Mouse (Mus musculus) liver, embryonic 12.5 days (tissue): Measurements from ENCODE around the gene Chac1. TPM values are rescaled to one million over a fixed set of nuclear protein-coding genes. Genes with fewer than 3 reads are reported as not detected.

ENCODE experiments used
- ATAC-seq: fragments of 200-750 bp; cut with Nextera tagmentation; 2 replicates; pipeline ENCODE4 v1.8.0; 2017; ENCODE audit warnings: moderate number of reproducible peaks, mild to moderate bottlenecking, moderate library complexity
- H3K27ac ChIP-seq: fragments of 300-500 bp; sonication (generic); 2 replicates; pipeline ENCODE4 v1.5.1; 2016; ENCODE audit warnings: mild to moderate bottlenecking
- H3K27me3 ChIP-seq: fragments of 300-500 bp; sonication (generic); replicated peaks from 2 replicates; pipeline ENCODE4 v1.6.1; 2016; ENCODE audit warnings: mild to moderate bottlenecking, moderate library complexity
- H3K36me3 ChIP-seq: fragments of 300-500 bp; sonication (generic); 2 replicates; pipeline ENCODE4 v1.6.1; 2016; ENCODE audit warnings: mild to moderate bottlenecking, moderate library complexity
- H3K4me1 ChIP-seq: fragments of 300-500 bp; sonication (generic); 2 replicates; pipeline ENCODE4 v1.6.1; 2016
- H3K4me2 ChIP-seq: fragments of 300-500 bp; sonication (generic); 2 replicates; pipeline ENCODE4 v1.6.1; 2016; ENCODE audit warnings: mild to moderate bottlenecking, moderate library complexity
- H3K4me3 ChIP-seq: fragments of 300-500 bp; sonication (generic); 2 replicates; pipeline ENCODE4 v1.5.1; 2016; ENCODE audit warnings: mild to moderate bottlenecking, moderate library complexity
- H3K9ac ChIP-seq: fragments of 300-500 bp; sonication (generic); 2 replicates; pipeline ENCODE4 v1.6.1; 2016; ENCODE audit warnings: mild to moderate bottlenecking, moderate library complexity
- H3K9me3 ChIP-seq: fragments of 300-500 bp; sonication (generic); replicated peaks from 2 replicates; pipeline ENCODE4 v1.6.1; 2016; ENCODE audit warnings: mild to moderate bottlenecking, moderate library complexity
- WGBS: fragments of 180-500 bp; shearing (Covaris S2); methylation state at CpG from one replicate; pipeline ENCODE4 v1.1.7; 2016; ENCODE audit not compliant: insufficient replicate concordance; 5-methylcytosine and 5-hydroxymethylcytosine counted together
- polyA plus RNA-seq: library from polyadenylated mRNA; unstranded; fragments of >200 nt; fragmentation: Nextera tagmentation; extraction: Ambion mirVana; gene quantifications from 2 replicates; pipeline ENCODE4 v1.2.1, GENCODE M21; 2016

Chac1 gene
- polyA plus RNA-seq, 1 experiment from 2014 or later, result 1.0 TPM

DNA sequence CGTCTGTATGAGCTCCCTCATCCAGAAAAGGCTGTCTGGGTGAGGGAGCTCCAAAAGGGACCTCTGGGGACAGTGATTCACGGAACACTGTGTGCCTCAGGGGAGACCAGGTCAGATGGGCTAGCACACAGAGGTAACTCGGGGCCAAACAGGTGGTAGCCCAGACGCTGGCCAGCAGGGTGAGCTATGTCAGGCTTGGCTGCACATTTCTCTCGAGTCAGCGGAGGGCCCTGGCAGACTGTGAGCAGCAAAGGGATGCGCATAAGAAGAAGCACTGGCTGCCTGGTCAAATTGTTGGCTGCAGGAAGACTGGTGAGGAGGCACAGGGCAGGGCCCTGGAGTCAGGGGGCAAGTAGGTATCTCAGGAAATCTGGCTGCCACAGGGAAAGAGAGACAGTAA lies 4.6 kb downstream of the Chac1 start:
- H3K4me3 ChIP-seq, result no peak overlapping the region
- WGBS, result 43% methylated on average over 7 of the region's 7 CpGs
- no peaks in the 10 kb centered on the region; the same call in 1 of the 2 replicates for H3K36me3 ChIP-seq
- peaks cover 40% of the 10 kb centered on the region for H3K27me3 ChIP-seq
- H3K4me2 ChIP-seq, result no peak overlapping the region
- no peak overlapping the region for H3K9ac ChIP-seq
- H3K4me1 ChIP-seq, result peaks cover 36% of the 10 kb centered on the region
- no peak overlapping the region for H3K27ac ChIP-seq
- no peak for ATAC-seq
- H3K9me3 ChIP-seq, result no peaks in the 10 kb centered on the region

DNA sequence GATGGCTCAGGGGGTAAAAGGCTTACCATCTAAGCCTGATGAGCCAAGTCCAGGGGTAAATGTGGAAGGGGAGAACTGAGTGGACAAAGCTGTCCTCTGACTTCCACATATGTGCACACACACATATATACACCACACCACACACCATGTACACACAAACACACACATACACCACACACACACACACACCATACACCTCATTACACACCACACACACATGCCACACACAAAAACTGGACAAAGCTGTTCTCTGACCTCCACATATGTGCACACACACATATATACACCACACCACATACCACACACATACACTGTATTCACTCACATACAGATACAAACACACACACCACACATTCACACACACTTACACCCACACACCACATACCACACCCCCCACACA lies 5.3 kb downstream of the Chac1 start:
- no peak overlapping the region for H3K4me2 ChIP-seq
- H3K9ac ChIP-seq, result no peak overlapping the region
- no peaks in the 10 kb centered on the region; the same call in 1 of the 2 replicates for H3K36me3 ChIP-seq
- peaks cover 34% of the 10 kb centered on the region for H3K27me3 ChIP-seq
- H3K4me3 ChIP-seq, result no peak overlapping the region
- peaks cover 30% of the 10 kb centered on the region for H3K4me1 ChIP-seq
- H3K27ac ChIP-seq, result no peak overlapping the region
- no peaks in the 10 kb centered on the region for H3K9me3 ChIP-seq
- no peak for ATAC-seq

DNA sequence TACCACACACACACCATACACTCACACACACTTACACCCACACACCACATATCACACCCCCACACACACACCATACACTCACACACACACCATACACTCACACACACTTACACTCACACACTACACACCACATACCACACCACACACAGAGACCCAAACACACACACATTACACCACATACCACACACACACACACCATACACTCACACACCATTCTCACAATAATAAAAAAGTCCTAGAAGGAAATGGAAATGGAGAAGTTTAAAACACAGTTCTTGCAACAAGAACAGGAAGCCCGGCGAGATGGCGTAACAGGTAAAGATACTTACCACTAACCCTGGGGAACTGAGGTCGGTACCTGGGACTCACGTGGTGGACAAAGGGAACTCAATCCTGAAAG lies 5.8 kb downstream of the Chac1 start:
- Histone ChIP-seq H3K4me2 (no peak overlapping the region), H3K27ac (no peak overlapping the region), H3K9me3 (no peaks in the 10 kb centered on the region), H3K27me3 (peaks cover 29% of the 10 kb centered on the region), H3K4me1 (peaks cover 26% of the 10 kb centered on the region), H3K36me3 (peaks cover under 1% of the 10 kb centered on the region; the same call in 1 of the 2 replicates), H3K4me3 (no peak overlapping the region), H3K9ac (no peak overlapping the region)
- ATAC-seq, result no peak; the same call in 1 of the 2 replicates
- WGBS, result 58% methylated on average over 5 of the region's 5 CpGs

DNA sequence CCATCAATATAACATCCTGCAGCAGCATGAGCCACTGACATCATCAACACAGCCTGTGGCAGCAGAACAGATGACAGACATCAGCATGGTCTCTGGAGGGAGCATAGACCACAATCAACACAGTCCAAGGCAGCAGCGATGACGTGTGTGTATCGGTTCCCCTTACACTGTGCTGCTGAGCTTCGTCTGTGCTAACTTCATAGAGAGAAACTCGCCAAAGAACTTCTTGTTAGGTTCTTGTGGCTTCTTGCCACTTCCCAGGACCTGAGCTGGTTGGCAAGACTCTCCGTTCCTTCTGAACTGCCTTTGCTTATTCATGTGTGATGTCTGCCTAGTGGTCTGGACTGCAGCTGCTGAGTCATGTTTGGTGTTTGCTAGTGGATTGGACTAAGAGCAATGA lies 7.2 kb downstream of the Chac1 start:
- Histone ChIP-seq H3K4me3 (no peak overlapping the region), H3K4me1 (peaks cover 24% of the 10 kb centered on the region), H3K27ac (no peak overlapping the region), H3K27me3 (peaks cover 17% of the 10 kb centered on the region), H3K4me2 (no peak overlapping the region), H3K9ac (no peak overlapping the region), H3K36me3 (peaks cover 2% of the 10 kb centered on the region; the same call in 1 of the 2 replicates), H3K9me3 (no peaks in the 10 kb centered on the region)
- 40% methylated on average over 6 of the region's 6 CpGs for whole genome bisulfite sequencing
- no peak for ATAC-seq

DNA sequence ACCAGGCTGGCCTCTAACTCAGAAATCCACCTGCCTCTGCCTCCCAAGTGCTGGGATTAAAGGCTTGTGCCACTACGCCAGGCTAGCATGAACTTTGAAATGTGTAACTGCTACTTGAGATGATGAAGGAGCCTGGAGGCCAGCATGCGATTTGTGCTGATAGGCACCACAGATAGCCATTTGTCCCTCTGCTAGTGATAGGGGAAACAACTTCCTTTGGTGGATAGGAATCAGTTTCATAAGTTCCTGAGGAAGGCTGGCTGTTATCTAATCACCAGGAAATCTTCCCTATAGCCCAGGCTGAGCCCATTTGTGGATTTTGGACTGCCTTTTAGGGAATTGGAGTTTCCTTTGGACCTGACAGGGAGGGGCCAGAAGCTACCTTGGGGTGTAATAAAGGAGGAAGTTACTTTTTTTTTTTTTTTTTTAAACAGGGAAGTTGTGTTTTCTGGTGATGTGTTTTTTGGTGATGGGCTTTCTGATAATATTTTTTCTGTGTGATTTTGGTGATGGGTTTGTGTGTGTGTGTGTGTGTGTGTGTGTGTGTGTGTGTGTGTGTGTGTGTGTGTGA lies 8.8 kb downstream of the Chac1 start:
- H3K4me1 ChIP-seq, result peaks cover 24% of the 10 kb centered on the region
- H3K4me3 ChIP-seq, result no peak overlapping the region
- 0 out of 2 replicates have a peak, but pooled peaks cover 6% of the 10 kb centered on the region for H3K27me3 ChIP-seq
- H3K9me3 ChIP-seq, result no peaks in the 10 kb centered on the region
- 20% methylated on average over 2 of the region's 2 CpGs for WGBS
- H3K27ac ChIP-seq, result no peak overlapping the region
- H3K36me3 ChIP-seq, result 0 out of 2 replicates have a peak, but pooled peaks cover 2% of the 10 kb centered on the region
- ATAC-seq, result no peak
- no peak overlapping the region for H3K9ac ChIP-seq
- H3K4me2 ChIP-seq, result no peak overlapping the region

DNA sequence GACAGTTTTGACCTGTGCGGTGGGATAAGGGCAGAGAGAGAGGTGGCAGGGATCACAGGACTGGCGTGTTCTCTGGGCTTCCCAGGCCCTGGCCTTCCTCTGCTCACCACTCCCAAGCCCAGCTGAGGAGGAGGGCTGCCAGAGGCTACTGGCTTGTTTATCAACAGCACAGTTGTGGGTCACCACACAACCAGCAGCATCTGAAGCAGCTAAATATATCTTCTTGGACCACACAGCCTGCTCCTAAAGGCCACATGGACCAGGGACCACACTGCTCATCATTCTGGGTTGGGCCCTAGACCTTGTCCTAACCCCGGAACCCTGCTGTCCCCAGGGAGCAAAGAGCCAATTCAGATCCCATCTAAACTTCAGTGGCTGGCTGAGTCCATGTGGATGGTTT lies 13.9 kb downstream of the Chac1 start:
- Histone ChIP-seq H3K4me3 (no peak overlapping the region), H3K27ac (no peak overlapping the region), H3K4me2 (no peak overlapping the region), H3K4me1 (peaks cover under 1% of the 10 kb centered on the region), H3K36me3 (peaks cover 18% of the 10 kb centered on the region), H3K9me3 (no peaks in the 10 kb centered on the region), H3K27me3 (0 out of 2 replicates have a peak, but pooled peaks cover 3% of the 10 kb centered on the region), H3K9ac (no peak overlapping the region)
- ATAC-seq, result no peak
- WGBS, result 77% methylated on average over 3 of the region's 3 CpGs

DNA sequence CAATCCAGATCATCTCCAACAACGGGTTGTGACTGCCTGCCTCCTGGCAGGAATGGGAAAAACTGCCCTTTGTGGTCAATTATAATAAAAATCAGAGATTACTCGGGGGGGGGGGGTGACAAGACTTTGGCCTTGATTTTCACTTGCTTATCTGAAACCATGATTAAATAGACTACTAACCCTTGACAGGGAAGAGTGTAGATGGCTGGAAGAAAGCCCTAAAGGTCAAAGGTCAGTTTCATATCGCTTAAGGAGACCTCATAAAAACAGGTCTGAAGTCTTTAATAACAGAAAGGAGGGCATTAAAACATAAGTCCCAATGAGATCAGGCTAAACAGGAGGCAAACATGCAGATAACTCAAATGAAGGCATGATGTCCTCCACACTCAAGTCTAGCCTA lies 16.3 kb downstream of the Chac1 start:
- Histone ChIP-seq H3K4me3 (no peak overlapping the region), H3K9ac (no peak overlapping the region), H3K9me3 (no peaks in the 10 kb centered on the region), H3K4me2 (no peak overlapping the region), H3K27me3 (0 out of 2 replicates have a peak, but pooled peaks cover 3% of the 10 kb centered on the region), H3K4me1 (no peaks in the 10 kb centered on the region), H3K36me3 (peaks cover 40% of the 10 kb centered on the region), H3K27ac (no peak overlapping the region)
- no peak for ATAC-seq
- 67% methylated on average over 3 of the region's 3 CpGs for WGBS

DNA sequence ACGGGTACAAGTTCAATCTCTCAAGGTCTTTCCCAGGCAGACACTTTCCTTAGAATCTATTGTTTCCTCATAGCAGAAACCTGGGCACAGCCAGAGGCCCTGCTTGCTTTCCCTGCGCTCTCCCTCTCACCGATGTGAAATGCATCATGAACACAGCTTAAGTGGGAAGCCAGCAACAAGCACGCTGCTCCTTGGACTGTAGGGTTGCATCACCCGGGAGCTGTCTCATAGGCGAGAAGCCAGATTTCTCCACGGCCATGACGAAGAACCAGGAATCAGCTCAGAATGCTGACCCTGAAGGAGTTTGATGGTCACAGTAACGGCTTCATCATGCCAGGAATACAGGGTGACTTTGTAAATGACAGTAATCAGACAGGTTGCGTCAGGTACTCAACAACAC lies 19.1 kb downstream of the Chac1 start:
- Histone ChIP-seq H3K4me3 (no peak overlapping the region), H3K27me3 (no peaks in the 10 kb centered on the region), H3K4me1 (no peaks in the 10 kb centered on the region), H3K4me2 (no peak overlapping the region), H3K9ac (no peak overlapping the region), H3K36me3 (peaks cover 67% of the 10 kb centered on the region), H3K9me3 (no peaks in the 10 kb centered on the region), H3K27ac (no peak overlapping the region)
- 86% methylated on average over 10 of the region's 10 CpGs for WGBS
- ATAC-seq, result no peak

DNA sequence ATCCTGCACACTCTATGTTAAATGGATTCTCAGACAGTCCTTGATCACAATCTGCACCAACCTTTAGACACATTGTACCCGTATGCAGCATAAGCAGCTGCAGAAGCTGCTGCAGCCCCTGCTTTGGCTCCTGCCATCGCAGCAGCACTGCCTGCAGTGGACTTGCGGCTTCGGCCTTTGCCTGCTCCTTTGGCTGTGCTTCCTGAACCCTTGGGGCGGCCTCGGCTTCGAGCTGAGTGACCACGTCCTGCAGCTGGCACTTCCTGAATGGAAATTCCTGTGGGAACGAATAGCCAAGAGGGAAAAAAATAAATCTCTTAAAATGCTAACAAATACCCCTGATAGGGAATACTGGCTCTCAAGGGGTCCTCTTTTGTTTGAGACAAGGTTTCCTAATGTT lies 26.3 kb downstream of the Chac1 start:
- no peaks in the 10 kb centered on the region for H3K27me3 ChIP-seq
- H3K4me3 ChIP-seq, result no peak overlapping the region
- H3K36me3 ChIP-seq, result peaks cover 98% of the 10 kb centered on the region
- no peak for ATAC-seq
- no peaks in the 10 kb centered on the region for H3K9me3 ChIP-seq
- H3K27ac ChIP-seq, result no peak overlapping the region
- H3K4me2 ChIP-seq, result no peak overlapping the region
- 72% methylated on average over 9 of the region's 9 CpGs for WGBS
- no peaks in the 10 kb centered on the region for H3K4me1 ChIP-seq
- no peak overlapping the region for H3K9ac ChIP-seq

DNA sequence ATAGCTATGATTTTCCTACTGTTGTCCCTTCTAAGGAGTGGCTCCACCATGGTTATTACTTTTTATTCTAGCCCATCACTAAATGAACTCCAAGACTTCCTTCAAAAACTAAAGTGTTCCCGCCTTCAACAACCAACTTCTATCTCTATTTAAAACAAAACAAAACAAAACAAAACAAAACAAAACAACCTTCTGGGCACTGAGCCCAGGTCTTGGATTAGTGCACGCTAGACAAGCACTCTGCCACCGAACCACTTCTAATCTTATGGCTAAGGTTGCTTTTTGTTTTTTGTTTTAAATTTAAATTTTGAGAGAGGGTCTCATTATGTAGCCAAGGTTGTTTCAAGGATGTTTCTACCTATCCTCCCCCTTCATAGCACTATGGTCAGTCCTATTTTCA lies 26.8 kb downstream of the Chac1 start:
- peaks cover 98% of the 10 kb centered on the region for H3K36me3 ChIP-seq
- no peak overlapping the region for H3K9ac ChIP-seq
- H3K9me3 ChIP-seq, result no peaks in the 10 kb centered on the region
- H3K4me3 ChIP-seq, result no peak overlapping the region
- no peak overlapping the region for H3K27ac ChIP-seq
- ATAC-seq, result no peak
- H3K4me1 ChIP-seq, result no peaks in the 10 kb centered on the region
- H3K27me3 ChIP-seq, result no peaks in the 10 kb centered on the region
- H3K4me2 ChIP-seq, result no peak overlapping the region
- 85% methylated on average over 3 of the region's 3 CpGs for WGBS

DNA sequence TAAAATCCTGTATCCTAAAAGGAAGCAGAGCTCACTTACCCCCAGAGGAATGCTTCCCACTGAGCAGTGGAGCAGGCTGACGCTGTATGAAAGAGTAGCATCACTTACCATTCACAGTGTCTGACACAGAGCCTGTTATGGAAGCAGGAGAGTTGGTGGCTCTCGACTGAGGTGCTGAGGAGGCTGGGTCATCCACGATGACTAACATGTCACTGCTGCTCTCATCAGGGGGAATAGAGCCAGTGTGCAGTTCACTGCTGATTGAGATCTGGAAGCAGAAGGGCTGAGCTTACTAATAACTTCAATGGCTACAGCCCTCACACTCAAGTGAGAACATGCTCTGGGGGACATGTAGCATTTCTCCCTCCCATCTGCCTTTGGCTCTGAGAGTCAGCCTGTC lies 28.4 kb downstream of the Chac1 start:
- Histone ChIP-seq H3K9ac (no peak overlapping the region), H3K4me1 (no peaks in the 10 kb centered on the region), H3K4me3 (no peak overlapping the region), H3K9me3 (no peaks in the 10 kb centered on the region), H3K27ac (no peak overlapping the region), H3K36me3 (peaks cover 92% of the 10 kb centered on the region), H3K27me3 (no peaks in the 10 kb centered on the region), H3K4me2 (no peak overlapping the region)
- 78% methylated on average over 3 of the region's 3 CpGs for WGBS
- no peak for ATAC-seq

DNA sequence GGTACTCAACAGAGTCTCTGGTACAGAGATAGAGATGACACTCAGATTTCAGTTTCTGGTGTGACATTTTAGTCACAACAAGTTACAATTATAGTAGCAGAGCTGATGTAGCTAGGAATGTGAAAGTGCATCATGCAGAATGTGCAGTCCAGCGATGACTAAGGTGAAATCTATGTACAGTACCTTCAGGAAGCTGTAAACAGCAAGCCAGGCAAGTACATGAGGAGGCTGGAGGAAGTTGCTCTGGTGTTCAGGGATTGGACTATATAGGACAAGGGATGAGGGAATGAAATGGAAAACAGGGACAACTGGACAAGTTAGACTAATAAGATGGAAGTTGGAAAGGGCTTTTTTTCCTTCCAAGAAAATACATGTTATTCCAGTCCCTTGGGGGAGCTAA lies 37.2 kb downstream of the Chac1 start:
- Histone ChIP-seq H3K9ac (no peak overlapping the region), H3K27ac (no peak overlapping the region), H3K36me3 (peaks cover 74% of the 10 kb centered on the region), H3K27me3 (no peaks in the 10 kb centered on the region), H3K4me3 (no peak overlapping the region), H3K4me1 (no peaks in the 10 kb centered on the region), H3K9me3 (no peaks in the 10 kb centered on the region), H3K4me2 (no peak overlapping the region)
- ATAC-seq, result no peak
- WGBS, result 79% methylated on average over 1 of the region's 1 CpGs

DNA sequence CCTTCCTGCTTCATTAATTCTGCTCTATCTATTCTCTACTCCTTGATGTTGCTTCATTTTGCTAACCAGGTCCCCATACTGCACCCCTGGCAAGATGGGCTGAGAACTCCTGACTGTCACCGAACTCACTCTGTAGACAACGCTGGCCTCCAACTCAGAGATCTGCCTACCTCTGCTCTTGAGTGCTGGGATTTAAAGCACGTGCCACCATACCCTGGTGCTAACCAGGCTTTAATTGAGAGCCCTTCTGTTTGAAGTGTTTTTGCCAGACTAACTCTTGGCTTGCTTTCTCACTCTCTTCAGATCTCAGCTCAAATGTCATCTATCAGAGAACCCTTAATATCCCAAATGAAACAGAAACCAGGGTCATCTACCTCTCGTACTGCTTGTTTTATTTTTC lies 39.0 kb downstream of the Chac1 start:
- Histone ChIP-seq H3K27me3 (no peaks in the 10 kb centered on the region), H3K9ac (no peak overlapping the region), H3K36me3 (peaks cover 77% of the 10 kb centered on the region), H3K4me3 (no peak overlapping the region), H3K4me2 (no peak overlapping the region), H3K27ac (no peak overlapping the region), H3K4me1 (no peaks in the 10 kb centered on the region), H3K9me3 (no peaks in the 10 kb centered on the region)
- ATAC-seq, result no peak
- WGBS, result 84% methylated on average over 4 of the region's 4 CpGs
